Mouse (Mus musculus) heart, embryonic 11.5 days (tissue): ENCODE results near the gene M1ap. TPM values are rescaled to one million over a fixed set of nuclear protein-coding genes. Genes with fewer than 3 reads are reported as not detected.

ENCODE experiments used
- ATAC-seq: fragments of 200-750 bp; cut with Nextera tagmentation; replicated peaks from 2 replicates; pipeline ENCODE4 v1.8.0; 2017; ENCODE audit warnings: moderate library complexity; ENCODE audit not compliant: insufficient number of reproducible peaks, low FRiP score, low TSS enrichment
- H3K27ac ChIP-seq: fragments of 300-500 bp; sonication (generic); 2 replicates; pipeline ENCODE4 v1.5.1; 2014; ENCODE audit warnings: mild to moderate bottlenecking, low read depth, low read length
- H3K27me3 ChIP-seq: fragments of 300-500 bp; sonication (generic); 2 replicates; pipeline ENCODE4 v1.6.1; 2014; ENCODE audit warnings: mild to moderate bottlenecking, low read length, mixed read lengths; ENCODE audit not compliant: control insufficient read depth, insufficient read depth
- H3K36me3 ChIP-seq: fragments of 300-500 bp; sonication (generic); 2 replicates; pipeline ENCODE4 v1.6.1; 2014; ENCODE audit warnings: mild to moderate bottlenecking, low read length, moderate library complexity, mixed read lengths; ENCODE audit not compliant: control insufficient read depth, insufficient read depth
- H3K4me1 ChIP-seq: fragments of 300-500 bp; sonication (generic); 2 replicates; pipeline ENCODE4 v1.6.1; 2014; ENCODE audit warnings: low read length; ENCODE audit not compliant: control insufficient read depth, insufficient read depth
- H3K4me2 ChIP-seq: fragments of 300-500 bp; sonication (generic); 2 replicates; pipeline ENCODE4 v1.6.1; 2014; ENCODE audit warnings: mild to moderate bottlenecking, moderate library complexity
- H3K4me3 ChIP-seq: fragments of 300-500 bp; sonication (generic); 2 replicates; pipeline ENCODE4 v1.5.1; 2014; ENCODE audit warnings: low read depth, low read length
- H3K9ac ChIP-seq: fragments of 300-500 bp; sonication (generic); 2 replicates; pipeline ENCODE4 v1.6.1; 2014; ENCODE audit warnings: mild to moderate bottlenecking, low read depth, low read length, moderate library complexity
- H3K9me3 ChIP-seq: fragments of 300-500 bp; sonication (generic); replicated peaks from 2 replicates; pipeline ENCODE4 v1.6.1; 2016; ENCODE audit warnings: low read length; ENCODE audit not compliant: control insufficient read depth
- WGBS: fragments of 180-500 bp; shearing (Covaris S2); extraction: QIAGEN DNeasy Blood & Tissue Kit; methylation state at CpG from one replicate; pipeline ENCODE4 v1.1.7; 2014; ENCODE audit not compliant: insufficient replicate concordance; 5-methylcytosine and 5-hydroxymethylcytosine counted together
- polyA plus RNA-seq: library from polyadenylated mRNA; unstranded; fragments of >200 nt; fragmentation: Nextera tagmentation; extraction: Ambion mirVana; gene quantifications from 2 replicates; pipeline ENCODE4 v1.2.1, GENCODE M21; 2014

The M1ap gene
- polyA plus RNA-seq, 1 experiment from 2014 or later = 0.70 TPM

DNA sequence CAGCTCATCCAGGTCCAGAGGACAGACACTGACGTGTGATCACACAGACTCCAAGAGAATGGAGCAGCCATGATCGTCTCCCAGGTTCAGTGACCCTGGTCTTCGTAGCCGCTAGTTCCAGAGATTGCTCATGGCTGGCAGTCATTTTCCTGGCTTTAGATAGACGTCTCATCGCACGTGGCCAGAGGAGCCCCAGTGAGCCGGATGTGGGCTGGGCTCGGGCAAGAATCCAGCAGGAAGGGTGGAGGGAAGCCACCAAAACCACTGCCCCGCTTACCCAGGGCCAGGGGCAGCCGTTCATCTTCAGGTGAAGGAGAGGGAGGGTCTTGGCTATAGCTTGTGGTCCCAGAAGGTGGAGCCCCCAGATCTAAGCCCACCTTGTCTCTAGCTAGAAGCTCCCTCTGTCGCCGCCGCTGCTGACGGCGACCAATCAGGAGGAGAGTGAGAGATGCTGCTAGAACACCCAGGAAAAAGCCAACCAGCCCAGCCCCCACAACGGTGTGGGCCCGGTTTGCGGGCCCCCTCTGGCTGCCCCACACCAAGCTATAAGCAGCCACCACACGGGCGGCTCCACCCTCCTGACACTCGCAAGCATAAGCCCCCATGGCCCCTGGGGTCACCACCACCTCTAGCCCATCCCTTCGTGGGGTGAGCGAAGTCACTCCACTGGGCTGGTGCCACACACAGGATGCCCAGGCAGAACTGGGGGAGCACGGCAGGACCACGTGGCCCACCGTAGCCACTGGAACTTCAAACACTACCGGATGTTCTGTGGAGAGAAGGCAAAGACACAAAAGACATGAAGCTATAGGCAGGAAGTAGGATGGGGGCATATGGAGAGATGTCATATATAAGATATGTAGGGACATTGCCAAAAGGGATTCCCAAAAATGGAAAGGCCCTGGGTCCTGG, 33.1 kb upstream of the M1ap start:
- ATAC-seq = no peak
- Histone ChIP-seq H3K36me3 (no peaks in the 10 kb centered on the region), H3K4me2 (no peak overlapping the region), H3K9me3 (no peaks in the 10 kb centered on the region), H3K9ac (no peak overlapping the region), H3K4me3 (no peak overlapping the region), H3K4me1 (no peaks in the 10 kb centered on the region), H3K27ac (no peak overlapping the region), H3K27me3 (0 out of 2 replicates have a peak, but pooled peaks cover 7% of the 10 kb centered on the region)
- WGBS = 71% methylated on average over 28 of the region's 28 CpGs

- 18% methylated on average over 3 of the region's 3 CpGs for WGBS
- no peak overlapping the region for H3K9ac ChIP-seq
- ATAC-seq = no peak
- no peak overlapping the region for H3K4me3 ChIP-seq
- H3K36me3 ChIP-seq = no peaks in the 10 kb centered on the region
- H3K27ac ChIP-seq = no peak overlapping the region
- H3K27me3 ChIP-seq = peaks cover 7% of the 10 kb centered on the region; the same call in 1 of the 2 replicates
- no peaks in the 10 kb centered on the region for H3K4me1 ChIP-seq
- no peak overlapping the region for H3K4me2 ChIP-seq
- no peaks in the 10 kb centered on the region for H3K9me3 ChIP-seq
These were observed 30.8 kb upstream of the M1ap start for GRCm38 (mm10) chr6:82915889-82916288.

DNA sequence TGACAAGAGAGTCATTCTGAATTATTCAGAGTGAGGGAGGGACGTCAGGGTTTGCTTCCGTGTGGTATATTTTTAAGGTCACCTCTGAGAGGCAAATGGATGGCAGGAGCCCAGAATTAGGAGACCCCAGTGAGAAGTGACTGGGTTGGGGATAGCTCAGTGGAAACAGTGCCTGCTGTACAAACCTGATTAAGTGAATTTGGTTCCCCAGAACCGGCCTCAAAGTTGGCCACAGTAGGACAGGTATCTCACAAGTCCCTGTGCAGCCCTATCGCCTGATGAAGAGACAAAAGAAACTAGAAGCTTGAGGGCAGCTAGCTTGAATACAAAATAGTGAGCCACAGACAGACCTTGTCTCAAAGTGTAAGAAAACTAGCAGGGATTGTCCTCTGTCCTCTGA, 30.2 kb upstream of the M1ap start:
- WGBS = 80% methylated on average over 4 of the region's 4 CpGs
- H3K36me3 ChIP-seq = no peaks in the 10 kb centered on the region
- no peak overlapping the region for H3K4me2 ChIP-seq
- H3K9ac ChIP-seq = no peak overlapping the region
- ATAC-seq = no peak
- no peaks in the 10 kb centered on the region for H3K9me3 ChIP-seq
- no peak overlapping the region for H3K4me3 ChIP-seq
- no peaks in the 10 kb centered on the region for H3K4me1 ChIP-seq
- H3K27me3 ChIP-seq = peaks cover 7% of the 10 kb centered on the region; the same call in 1 of the 2 replicates
- H3K27ac ChIP-seq = no peak overlapping the region

DNA sequence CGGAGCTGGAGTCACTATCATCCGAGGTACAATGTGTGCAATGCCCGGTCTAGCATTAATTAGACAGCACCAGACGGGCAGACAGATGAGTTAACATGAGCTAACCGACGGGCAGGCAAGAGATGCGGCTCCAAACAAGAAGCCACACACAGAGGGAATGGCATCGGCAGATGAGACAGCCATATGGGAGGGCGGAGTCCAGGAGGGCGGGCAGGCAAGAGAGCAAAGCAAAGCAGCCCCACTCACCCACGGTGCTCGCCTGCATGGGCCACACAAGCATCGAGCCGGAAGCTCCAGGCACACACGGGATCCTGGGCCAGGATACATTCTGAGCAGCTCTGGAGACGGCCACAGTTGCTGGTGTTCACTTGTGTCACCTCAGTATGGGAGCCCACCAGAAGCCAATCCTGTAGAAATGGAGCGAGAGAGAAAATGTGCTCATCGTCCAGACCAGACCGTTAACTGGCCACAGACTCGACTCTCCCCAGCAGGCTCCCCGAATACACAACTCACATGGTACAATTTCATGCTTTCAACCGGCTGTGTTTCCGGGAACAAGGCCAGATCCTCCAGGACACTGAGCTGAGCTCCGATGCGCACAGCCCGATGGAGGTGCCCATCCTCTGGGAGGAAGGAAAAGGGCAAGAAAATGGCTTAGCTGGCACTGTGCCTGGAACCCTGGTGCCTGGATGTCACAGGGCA, 29.5 kb upstream of the M1ap start:
- H3K4me1 ChIP-seq = no peaks in the 10 kb centered on the region
- H3K27me3 ChIP-seq = peaks cover 7% of the 10 kb centered on the region; the same call in 1 of the 2 replicates
- ATAC-seq = no peak
- no peaks in the 10 kb centered on the region for H3K9me3 ChIP-seq
- H3K36me3 ChIP-seq = no peaks in the 10 kb centered on the region
- 69% methylated on average over 26 of the region's 26 CpGs for WGBS
- no peak overlapping the region for H3K27ac ChIP-seq
- H3K9ac ChIP-seq = no peak overlapping the region
- no peak overlapping the region for H3K4me3 ChIP-seq
- no peak overlapping the region for H3K4me2 ChIP-seq

DNA sequence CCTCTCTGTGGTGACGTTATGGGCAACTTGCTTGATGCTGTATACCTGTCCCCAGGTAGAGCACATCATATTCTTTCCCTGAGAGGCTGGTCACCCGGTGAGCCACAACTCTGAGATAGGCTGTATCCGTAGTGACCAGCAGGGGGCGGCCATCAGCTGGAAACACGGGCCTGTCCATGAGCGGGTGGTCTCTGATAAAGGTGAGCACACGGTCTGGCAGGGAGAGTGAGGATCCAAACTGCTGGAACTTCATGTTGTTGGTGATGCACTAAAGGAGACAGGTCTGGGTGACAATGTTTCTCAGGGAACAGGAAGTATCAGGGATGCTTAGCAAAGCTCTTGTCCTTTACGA, 28.9 kb upstream of the M1ap start:
- H3K27me3 ChIP-seq = peaks cover 7% of the 10 kb centered on the region; the same call in 1 of the 2 replicates
- no peak overlapping the region for H3K9ac ChIP-seq
- H3K36me3 ChIP-seq = no peaks in the 10 kb centered on the region
- no peak overlapping the region for H3K27ac ChIP-seq
- ATAC-seq = no peak
- H3K9me3 ChIP-seq = no peaks in the 10 kb centered on the region
- H3K4me2 ChIP-seq = no peak overlapping the region
- 16% methylated on average over 8 of the region's 8 CpGs for WGBS
- H3K4me3 ChIP-seq = no peak overlapping the region
- H3K4me1 ChIP-seq = no peaks in the 10 kb centered on the region

GRCm38 (mm10) chr6:82918371-82918770, 28.3 kb upstream of the M1ap start:
- whole genome bisulfite sequencing = 68% methylated on average over 14 of the region's 14 CpGs

DNA sequence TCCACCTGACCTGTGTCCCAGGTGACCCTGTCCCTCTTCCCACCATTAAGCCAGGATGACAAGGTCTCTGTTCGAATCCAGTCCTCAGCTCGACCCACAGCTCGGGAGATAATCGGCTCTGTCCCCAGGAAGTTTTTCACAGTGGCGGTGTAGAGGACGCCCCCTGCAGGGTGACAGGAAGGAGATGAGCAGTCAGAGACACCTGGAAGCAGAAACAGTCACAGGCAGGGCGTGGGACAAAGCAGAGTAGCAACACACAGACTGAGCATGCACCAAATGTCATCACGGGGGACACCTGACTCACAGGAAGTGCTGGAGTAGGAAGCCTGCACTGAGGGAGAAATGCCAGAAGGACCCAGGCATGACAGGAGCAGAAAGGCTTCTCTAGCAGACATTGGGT, 27.2 kb upstream of the M1ap start:
- H3K4me1 ChIP-seq = no peaks in the 10 kb centered on the region
- no peak overlapping the region for H3K9ac ChIP-seq
- H3K27ac ChIP-seq = no peak overlapping the region
- no peak for ATAC-seq
- no peaks in the 10 kb centered on the region for H3K36me3 ChIP-seq
- H3K4me3 ChIP-seq = no peak overlapping the region
- 46% methylated on average over 8 of the region's 8 CpGs for WGBS
- H3K4me2 ChIP-seq = no peak overlapping the region
- H3K9me3 ChIP-seq = no peaks in the 10 kb centered on the region
- H3K27me3 ChIP-seq = peaks cover 5% of the 10 kb centered on the region; the same call in 1 of the 2 replicates

More at GRCm38 (mm10) chr6:82918371-82918770, 28.3 kb upstream of the M1ap start:
- no peak overlapping the region for H3K4me3 ChIP-seq
- H3K9ac ChIP-seq = no peak overlapping the region
- H3K27ac ChIP-seq = no peak overlapping the region
- no peak overlapping the region for H3K4me2 ChIP-seq
- peaks cover 5% of the 10 kb centered on the region; the same call in 1 of the 2 replicates for H3K27me3 ChIP-seq
- H3K9me3 ChIP-seq = no peaks in the 10 kb centered on the region
- no peak for ATAC-seq
- no peaks in the 10 kb centered on the region for H3K4me1 ChIP-seq
- no peaks in the 10 kb centered on the region for H3K36me3 ChIP-seq

DNA sequence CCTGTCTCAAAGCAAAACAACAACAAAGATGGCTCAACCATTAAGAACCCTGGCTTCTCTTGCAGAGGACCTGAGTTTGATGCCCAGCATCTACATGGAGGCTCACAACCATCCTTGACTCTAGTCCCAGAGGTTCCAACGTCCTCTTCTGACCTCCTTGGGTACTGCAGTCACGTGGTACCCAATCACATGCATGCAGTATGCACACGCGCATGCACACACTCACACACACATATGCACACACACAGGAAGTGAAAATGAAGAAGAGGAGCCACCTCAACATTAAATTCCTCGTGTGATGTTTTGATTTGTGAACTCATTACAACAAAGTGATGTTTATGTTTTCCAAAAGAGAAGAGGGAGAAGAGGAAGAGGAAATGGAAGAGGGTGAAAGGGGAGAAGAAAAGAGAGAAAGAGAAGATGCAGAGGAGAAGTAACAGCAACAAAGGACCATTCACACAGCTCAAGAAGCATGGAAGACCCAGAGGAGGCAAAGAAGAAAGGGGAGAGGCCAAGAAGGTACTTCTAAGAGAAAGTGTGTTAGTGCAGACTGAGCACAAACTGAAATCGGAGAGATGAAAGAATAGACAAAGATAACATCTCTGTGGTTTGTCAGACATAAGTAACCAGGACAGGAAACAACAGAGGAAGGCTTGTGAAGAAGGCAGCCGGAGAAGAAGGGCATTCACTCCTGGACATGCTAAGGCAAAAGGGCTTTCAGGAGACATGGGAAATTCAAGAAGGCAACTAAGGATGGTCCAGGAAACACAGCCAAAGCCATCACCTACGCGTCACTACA, 25.1 kb upstream of the M1ap start:
- 70% methylated on average over 9 of the region's 9 CpGs for WGBS
- peaks cover 7% of the 10 kb centered on the region; the same call in 1 of the 2 replicates for H3K27me3 ChIP-seq
- H3K9me3 ChIP-seq = no peaks in the 10 kb centered on the region
- no peaks in the 10 kb centered on the region for H3K36me3 ChIP-seq
- no peak overlapping the region for H3K4me2 ChIP-seq
- no peaks in the 10 kb centered on the region for H3K4me1 ChIP-seq
- no peak overlapping the region for H3K4me3 ChIP-seq
- H3K9ac ChIP-seq = no peak overlapping the region
- ATAC-seq = no peak
- no peak overlapping the region for H3K27ac ChIP-seq
